Mouse (Mus musculus) T-cell, adult 2 months (primary cell): ENCODE data around the gene Arid1a.
"Not testable (repeated sequence)": the region's sequence is repeated elsewhere in the genome, so short reads cannot be mapped to it uniquely, and the experiment has no call there.

ENCODE experiments used
- DNase-seq: peaks from one replicate; pipeline ENCODE4 v3.0.0; 2022; ENCODE audit warnings: low spot score

The Arid1a gene

DNA sequence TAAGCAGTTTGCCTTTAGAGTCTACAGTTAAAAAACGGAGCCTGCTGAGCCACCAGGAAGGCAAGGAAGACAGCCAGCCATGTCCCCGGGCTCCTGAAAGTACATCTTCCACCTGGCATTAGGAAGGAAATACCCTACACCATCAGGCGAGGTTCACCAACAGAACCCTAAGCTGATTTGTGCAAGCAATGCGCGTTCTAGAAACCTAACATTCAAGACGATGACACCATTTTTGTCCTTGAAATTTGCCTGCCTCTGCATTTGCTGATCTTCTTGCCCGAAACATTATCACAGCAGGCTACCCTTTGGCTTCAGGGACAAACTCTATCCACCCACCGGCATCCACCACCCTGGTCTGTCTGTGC lies 82.3 kb downstream of the Arid1a start:
- no peak for DNase-seq

DNA sequence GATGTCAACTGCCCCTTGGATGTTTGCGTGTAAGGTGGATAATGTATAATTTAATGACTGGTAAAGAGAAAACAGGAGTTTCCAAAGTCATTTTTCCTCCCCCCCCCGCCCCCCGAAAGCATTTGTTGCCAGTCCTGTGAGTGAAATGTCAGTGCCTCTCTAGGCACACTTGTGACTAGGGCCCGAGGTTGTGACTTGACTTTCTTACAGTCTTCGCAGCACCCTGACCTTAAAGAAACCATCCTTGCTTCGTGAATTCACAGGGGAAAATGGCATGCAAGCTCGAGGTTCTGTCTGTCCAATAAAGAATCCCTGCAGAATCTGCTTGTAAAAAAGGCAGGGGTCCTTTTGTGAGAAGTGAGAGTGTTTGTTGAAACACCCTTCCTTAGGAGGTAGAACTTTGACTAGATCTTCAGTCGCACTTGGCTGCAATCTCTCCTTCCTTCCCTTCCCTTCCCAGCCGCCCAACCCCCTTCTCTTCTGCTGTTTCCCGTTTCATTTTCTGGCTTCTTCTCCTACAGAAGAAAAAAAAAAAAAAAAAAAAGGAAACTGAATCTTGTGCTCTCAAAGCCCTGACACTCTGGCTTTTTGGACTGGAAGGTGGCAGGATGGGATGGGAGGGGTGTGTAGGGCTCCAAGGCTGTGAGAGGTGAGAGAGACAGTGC lies 82.8 kb downstream of the Arid1a start:
- DNase-seq = no peak

DNA sequence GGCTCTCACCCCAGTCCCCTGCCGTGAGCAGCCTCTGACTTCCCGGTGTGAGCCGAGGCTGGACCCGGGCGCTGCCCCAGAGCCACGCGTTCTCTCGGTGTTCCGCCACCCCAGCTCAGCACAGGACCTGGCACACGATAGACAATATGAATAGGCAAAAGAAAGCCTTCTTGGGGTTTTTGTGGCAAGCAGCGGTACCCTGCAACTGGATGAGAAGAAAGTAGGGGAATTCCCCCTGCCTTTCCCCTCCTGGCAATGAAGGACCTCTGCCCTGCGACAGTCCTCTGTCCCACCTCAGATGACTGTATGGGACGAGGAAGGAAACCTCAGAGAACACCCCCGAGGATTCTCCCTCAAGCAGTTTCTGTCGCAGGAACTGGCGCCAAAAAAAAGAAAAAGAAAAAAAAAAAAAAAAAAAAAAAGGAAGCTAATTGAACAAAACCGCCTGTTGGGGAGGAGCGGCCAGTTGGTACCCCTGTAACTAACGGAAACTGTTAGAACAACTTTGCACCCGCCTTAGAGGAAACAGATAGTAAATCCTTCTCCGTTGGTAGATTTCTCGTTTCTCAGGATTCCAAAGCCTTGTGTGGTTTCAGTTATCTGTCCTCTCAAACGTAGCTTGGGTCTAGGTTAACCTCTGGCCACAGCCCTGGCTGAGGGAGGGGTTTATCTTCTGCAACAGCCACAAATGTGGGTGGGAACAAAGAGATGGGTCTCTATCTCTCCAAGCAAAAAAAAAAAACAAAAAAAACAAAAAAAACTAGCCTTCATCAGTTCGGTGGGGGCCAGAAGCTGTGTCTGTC lies 83.5 kb downstream of the Arid1a start:
- peak; percentile 52 for DNase-seq

DNA sequence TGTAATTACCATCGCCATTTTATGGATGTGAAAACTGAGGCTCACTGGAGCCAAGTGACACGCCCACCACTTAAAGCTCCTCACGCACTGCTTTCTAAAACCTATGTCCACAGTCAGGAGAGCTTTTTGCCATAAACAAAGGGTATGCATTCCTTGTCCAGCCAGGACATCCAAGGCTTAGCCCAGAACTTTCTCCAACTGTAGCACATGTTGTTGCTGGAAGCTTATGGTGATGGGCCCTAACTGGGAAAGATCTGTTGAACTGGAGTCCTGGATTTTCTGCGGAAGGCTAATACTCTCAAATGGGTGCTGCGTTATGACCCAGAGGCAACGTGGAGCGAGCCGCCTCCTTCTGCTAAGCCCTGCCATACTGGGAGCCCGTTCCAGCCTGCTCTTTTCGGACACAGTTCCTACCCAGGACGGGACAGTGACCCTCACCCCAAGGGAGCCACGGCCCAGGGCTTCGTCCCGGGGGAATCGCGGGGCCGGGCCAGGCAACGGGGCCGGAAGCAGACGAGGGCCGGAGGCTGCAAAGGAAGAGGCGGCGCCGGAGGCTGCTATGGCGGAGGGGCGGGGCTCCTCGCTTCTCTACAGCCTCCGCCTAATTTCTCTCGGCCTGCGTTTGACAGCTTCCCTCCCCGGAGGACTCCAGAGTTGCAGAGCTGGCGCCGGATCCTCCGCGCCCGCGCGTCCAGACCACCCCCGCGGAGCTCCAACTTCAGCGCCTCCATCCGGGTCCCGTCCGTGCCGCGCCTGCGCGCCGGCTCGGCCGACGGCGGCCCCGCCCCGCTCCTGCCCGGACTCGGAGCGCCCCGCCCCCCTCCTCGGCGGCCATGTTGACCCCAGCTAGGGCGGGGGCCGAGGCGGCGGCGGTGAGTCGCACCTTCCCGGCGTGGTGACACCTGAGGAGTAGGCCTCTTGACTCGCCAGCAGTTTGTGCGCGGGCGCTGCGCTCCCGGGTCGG lies 84.4 kb downstream of the Arid1a start, which contains the start of gene Pigv:
TSS of gene Pigv (minus strand) at position 767 of the 964 bp plus-strand sequence.
- DNase-seq = peak; percentile 91

DNA sequence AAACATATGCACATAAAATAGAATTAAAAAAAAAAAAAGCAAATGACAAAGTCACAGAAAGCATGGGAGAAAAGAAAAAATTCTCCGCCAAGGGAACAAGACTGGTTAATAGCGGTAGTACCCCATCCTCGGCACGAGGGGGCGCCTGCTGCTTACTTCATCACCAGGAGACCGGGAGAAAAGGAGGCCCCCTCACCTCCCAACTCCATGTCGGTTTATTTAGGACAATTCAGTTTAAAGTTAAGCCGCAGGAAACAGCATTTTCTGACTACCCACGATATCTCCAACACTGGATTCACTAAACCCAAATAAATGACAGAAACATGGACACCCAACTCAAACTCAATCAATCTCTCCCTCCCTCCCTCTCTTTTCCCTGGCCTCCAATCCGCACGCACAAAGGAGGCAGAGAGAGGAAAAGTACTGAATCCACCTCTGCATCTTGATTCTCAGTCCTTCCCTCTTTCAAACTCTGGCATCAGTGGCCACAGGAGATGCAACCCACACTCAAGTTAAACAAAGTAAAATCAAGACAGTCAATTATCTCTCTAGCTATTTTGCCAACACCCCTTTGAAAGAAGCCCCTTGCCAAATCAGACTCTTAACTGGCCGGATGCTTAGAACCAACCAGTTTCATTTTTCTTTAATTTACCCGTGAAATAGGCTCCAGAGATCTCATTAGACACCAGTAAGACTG lies 85.2 kb downstream of the Arid1a start:
- peak; percentile 60 for DNase-seq

DNA sequence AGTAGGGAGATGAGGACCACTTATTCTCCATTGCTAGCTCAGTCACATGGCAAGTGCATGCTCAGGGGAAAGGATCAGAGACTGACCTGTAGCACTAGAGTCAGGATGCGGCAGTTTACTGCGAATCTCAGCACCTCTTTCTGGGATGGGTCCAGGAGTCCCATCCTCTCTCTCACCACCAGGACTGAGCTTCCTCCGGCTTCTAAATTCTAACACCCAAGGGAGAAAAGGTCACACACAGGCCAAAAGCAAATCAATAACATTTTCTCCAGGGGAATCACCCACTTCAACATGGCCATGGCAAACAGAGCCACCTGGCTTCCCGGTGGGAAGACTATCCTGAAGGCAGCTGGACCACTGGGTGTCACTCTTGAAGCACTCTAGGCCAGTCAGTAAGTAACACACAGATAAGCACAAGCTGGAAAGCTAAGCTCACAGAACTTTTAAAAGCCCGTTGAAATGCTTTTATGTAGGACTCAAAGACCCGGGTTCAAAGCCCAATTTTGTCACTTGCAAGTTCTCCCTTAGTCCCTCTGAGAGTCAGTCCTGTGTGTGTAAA lies 86.8 kb downstream of the Arid1a start:
- no peak for DNase-seq

DNA sequence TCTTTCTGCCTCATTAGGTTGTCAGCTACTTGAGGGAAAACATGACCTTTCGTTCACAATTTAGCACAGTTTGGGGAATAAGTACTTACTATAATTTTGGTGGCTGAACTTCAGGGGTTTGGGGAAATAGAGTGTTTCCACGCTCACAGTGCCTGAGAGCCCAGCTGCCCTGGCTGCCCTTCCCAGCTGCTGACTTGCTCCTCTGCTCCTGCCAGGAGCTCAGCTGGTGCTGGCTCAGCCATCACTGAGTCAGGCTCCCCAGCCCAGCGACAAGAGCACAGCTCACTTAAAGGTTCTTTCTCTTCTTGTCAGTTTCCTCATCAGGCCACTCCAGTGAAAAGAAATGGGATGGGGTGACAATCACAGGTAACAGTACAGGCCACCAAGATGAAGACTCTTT lies 88.0 kb downstream of the Arid1a start:
- DNase-seq = no peak

DNA sequence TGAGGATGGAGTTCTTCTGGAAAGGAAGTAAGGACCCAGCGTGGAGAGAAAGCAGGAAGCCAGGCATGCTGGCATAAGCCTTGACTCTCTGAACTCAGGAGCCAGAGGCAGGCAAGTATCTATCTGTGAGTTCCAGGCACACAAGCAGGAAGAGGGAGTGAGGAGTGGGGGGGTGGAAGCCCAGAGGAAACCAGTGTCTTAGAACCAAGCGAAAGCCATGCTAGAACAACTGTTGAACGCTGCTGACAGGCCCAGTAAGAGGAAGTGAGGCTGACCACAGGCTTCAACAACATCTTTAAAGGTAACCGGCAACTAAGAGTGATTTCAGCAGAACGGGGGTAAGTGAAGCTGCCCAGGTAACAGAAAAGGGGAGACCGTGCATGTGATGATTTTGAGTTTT lies 90.4 kb downstream of the Arid1a start:
- peak; percentile 77 for DNase-seq

DNA sequence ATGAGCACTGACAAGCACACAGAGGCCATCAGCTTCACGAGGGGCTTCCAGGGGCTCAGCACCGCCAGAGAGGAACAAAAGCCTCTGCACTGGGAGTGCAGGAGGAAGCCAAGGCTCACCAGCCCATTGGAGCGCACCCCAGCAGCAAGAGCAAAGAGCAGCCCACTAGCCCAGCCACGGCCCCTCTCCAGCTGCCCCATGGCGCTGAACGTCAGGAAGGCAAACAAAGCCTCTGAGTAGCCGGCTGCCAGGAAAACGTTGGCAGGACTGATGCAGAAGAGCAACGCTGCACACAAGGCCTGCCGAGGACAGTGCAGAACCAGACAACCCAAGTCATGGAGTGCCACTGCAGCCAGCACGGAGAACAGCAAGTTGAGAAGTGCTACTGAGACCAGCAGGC lies 91.5 kb downstream of the Arid1a start:
- no peak for DNase-seq

DNA sequence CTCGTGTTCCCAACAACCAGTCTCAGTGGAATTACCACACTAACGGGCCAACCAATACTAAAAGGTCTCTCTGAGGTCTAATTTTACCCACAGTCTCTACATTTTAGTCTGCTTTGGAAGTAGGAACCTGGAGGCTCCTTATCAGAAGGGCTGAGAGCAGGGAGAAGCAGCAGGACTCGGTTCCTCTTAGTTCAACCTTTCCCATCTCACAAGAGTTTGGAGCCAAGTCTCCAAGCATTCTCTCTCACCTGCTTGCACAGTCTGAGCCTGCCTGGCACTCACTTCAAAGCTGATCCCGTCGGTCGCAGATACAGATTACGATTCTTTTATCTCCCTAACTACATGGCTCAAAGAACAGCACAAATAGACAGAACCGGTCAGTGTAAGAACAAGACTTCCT lies 93.6 kb downstream of the Arid1a start:
- DNase-seq = no peak

DNA sequence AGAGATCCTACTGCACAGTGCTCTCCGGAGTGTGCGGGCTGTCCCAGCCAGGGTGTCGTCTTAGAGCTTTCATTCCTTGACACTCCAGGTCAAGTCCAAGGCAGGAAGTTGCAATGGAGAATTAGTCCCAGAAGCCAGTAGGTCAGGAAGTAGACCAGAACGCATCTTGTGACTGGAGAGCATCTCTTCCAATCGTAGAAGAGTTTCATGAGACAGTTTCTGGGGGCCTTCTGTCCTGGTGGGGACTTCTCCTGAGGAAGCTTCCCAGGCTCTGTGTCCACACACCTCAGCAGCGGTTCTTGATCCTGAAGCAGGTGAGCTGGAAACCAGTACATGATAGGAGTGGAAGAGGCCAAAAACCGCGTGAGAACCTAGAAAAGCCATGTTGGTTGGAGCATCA lies 94.1 kb downstream of the Arid1a start:
- DNase-seq = no peak

DNA sequence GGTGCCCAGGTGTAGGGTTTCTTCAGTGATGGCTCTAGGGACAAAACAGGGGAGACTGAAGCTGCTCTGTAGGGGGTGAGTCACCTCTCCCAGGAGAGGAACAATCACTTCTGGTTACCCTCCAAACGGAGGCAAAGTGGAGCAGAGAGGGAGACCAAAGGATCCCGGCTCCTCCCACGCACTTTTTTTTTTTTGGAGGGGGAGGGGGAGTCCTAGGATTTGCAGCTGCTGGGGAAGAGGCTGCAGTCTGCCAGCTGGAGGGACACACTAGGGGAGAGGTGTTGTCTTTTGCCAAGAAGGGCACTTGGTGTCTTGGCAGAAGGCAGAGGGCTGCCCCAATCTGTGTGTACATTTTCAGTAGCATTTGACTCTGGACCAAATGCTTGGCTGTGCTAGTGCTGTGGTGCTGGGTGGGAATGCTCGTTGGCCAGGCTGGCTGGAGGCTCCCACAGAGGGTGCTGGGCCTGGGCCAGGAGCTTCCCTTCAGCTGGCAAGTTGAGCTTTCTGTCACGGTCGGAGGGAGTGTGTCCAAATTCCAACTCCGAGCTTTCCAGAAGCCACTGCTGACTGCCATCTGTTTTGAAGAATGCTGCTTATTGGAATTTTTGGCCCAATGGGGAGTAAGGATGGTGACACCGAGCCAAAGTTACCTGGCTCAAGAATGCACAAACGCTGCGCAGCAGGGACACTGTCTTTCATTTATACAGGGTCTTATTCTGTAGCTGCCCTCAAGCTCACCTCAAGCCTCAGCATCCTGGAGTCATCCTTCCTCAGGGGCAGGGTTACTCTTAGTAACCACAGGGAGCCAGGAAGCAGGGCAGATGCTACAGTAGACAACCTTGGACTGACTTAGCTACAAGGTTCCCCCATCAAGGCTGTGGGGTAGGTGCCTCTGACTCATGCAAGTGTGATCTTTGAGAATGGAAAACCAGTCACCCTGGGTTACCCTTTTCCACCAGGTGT lies 96.1 kb downstream of the Arid1a start:
- no peak for DNase-seq

DNA sequence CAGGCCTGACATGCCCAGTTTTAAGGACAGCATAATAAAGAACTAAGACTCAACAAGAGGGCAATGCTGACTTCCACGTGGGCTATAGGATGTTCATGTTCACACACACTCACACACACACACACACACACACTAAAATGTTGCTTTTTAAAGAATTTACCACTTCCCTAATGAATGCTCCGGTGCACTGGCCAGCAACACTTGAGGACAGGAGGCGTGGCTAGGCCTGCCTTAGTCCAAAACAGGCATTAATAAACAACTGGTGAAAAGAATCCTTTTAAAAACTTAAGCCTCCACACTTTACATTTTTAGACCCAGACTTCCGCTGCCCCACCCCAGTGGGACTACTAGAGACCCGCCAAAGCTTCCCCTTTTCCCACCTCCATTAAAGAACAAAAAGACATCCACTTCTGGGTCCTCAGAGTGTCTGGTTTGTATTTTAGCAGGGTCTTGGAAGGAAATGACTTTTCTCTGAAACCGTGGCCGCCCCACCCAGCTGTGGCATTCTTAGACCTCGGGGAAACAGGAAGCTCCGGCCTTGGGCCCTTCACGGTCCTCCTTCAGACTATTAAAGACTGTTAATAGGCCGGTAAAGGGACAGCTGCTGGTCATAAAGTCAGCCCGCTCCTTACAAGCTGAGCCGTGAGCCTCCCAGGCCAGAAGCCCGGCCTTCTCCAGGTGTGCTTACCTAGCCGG lies 96.9 kb downstream of the Arid1a start:
- DNase-seq = no peak

DNA sequence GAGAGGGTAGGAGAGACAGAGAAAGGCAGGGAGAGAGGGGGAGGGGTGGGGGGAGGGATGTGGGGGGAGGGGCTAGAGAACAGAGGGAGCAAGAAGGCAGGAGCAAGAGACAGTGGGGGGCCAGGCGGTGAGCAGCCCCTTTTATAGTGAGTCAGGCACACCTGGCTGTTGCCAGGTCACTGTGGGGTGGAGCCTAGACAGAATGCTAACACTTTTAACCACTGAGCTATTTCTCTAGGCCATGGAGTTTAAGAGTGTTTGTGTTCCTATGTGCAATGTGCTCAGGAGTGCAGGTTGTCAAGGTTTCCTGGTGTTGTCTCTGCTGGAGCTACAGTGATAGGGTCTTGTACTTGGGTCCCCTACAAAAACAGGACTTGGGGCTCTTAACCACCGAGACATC lies 97.8 kb downstream of the Arid1a start:
- DNase-seq = no peak

DNA sequence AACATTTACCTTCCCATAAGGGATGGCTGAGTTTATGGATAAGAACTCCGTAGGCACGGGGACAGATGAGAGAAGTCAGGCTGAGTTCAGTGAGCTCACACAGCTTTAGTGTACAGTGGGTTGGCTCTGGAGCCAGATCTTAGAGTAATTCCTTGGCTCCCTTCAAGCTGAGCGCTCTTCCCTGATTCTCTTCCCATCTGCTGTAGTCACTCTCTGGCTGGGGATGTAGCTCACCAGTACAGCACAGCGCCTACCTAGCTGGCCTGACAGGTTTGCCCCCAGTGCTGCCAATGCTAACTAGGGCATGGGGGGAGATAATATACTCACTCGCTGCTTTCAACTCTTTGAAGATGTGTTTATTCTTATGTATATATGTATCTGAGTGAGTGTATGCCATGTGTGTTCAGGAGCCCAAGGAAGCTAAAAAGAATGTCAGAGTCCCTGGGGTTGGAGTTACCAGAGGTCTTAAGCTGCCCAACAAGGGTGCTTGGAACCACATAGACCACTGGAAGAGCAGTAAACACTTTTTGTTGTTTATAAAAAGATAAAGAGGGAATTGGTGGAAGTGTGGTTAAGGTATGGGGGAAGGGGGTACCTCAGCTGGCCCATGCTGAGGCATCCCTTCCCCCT lies 98.6 kb downstream of the Arid1a start:
- no peak for DNase-seq

DNA sequence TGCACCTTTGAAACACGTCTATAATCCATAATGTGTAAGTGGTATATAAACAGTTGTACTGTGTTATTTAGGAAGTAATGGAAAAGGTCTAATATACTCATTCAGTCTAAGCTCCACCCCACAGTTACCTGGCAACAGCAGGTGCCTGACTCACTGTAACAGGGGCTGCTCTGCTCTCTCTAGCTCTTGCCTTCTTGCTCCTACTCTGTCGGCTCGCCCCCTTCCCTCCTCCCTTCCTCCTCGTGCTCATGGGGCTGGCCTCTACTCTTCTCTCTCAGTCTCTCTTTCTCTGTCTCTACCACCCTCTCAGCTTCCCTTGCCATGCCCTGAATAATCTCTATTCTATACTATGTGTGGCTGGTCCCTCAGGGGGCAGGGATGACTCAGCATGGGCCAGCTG lies 99.6 kb downstream of the Arid1a start:
- DNase-seq = no peak

DNA sequence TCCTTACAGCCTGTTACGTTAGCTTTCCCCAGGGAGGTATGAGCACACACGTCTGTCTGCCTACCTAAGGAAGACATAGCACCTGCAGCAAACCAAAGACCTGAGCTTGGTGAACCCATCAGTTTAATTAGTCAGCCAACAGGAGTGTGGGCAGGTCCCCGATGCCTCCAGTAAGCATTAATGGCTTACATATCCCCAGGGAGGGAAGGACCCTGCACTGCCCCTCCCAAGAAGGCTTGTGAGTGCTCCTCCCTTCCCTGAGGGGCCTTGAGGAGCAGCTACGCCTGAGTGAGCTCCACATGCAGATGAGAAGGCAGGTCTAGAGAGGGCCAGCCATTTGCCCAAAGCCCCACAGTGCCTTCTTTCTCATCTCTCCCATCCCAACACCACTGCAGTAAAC lies 100.3 kb downstream of the Arid1a start:
- no peak for DNase-seq

DNA sequence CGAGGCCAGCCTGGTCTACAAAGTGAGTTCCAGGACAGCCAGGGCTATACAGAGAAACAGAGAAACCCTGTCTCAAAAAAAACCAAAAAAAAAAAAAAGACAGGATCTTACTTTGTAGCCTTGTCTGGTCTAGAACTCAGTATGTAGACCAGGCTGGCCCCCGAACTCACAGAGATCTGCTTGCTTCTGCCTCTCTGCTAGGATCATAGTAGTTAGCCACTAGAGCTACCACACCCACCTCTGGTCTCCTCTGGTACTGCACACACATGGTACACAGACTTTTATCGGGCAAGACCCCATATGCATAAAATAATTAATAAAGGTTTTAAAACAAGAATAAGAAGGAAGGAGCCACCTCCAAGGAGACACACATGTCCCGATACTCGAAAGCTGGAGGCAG lies 102.5 kb downstream of the Arid1a start:
- DNase-seq = not testable (repeated sequence)

DNA sequence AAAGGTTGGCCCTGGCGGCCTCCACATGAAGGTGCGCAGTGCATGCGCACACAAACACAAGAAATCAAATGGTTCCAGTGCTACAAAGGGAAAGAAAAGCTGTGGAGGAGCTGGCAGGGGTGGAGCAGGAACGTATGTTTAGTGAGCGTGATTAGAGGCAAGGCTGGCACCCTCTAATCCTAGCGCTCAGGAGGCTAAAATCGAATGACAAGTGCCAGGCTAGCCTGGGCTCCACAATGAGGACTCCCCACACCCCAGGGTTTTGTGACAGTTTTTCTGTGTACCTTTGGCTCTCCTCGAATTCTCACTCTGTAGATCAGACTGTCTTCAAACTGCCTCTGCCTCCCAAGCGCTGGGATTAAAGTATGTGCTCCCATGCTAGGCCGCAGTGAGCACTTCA lies 103.8 kb downstream of the Arid1a start:
- no peak for DNase-seq
